Mouse (Mus musculus) stomach, embryonic 15.5 days (tissue): ENCODE data around the gene Dnah1. TPM values are rescaled to one million over a fixed set of nuclear protein-coding genes. Genes with fewer than 3 reads are reported as not detected.
A peak's percentile ranks its signal among the peaks of the same experiment; 100 is the strongest.

Experiments used
- ATAC-seq: fragments of 200-750 bp; cut with Nextera tagmentation; 2 replicates; pipeline ENCODE4 v1.8.0; 2017; ENCODE audit warnings: low read depth, moderate number of reproducible peaks, moderate TSS enrichment; ENCODE audit not compliant: insufficient read depth, low FRiP score
- H3K27ac ChIP-seq: fragments of 300-500 bp; sonication (generic); 2 replicates; pipeline ENCODE4 v1.5.1; 2015; ENCODE audit warnings: mild to moderate bottlenecking, inconsistent platforms
- H3K27me3 ChIP-seq: fragments of 300-500 bp; sonication (generic); replicated peaks from 2 replicates; pipeline ENCODE4 v1.6.1; 2015; ENCODE audit warnings: inconsistent platforms
- H3K36me3 ChIP-seq: fragments of 300-500 bp; sonication (generic); 2 replicates; pipeline ENCODE4 v1.6.1; 2015; ENCODE audit warnings: inconsistent platforms
- H3K4me1 ChIP-seq: fragments of 300-500 bp; sonication (generic); 2 replicates; pipeline ENCODE4 v1.6.1; 2015; ENCODE audit warnings: inconsistent platforms
- H3K4me2 ChIP-seq: fragments of 300-500 bp; sonication (generic); 2 replicates; pipeline ENCODE4 v1.6.1; 2015; ENCODE audit warnings: mild to moderate bottlenecking, inconsistent platforms
- H3K4me3 ChIP-seq: fragments of 300-500 bp; sonication (generic); replicated peaks from 2 replicates; pipeline ENCODE4 v1.5.1; 2015; ENCODE audit warnings: inconsistent platforms
- H3K9ac ChIP-seq: fragments of 300-500 bp; sonication (generic); 2 replicates; pipeline ENCODE4 v1.6.1; 2015; ENCODE audit warnings: inconsistent platforms
- H3K9me3 ChIP-seq: fragments of 300-500 bp; sonication (generic); 2 replicates; pipeline ENCODE4 v1.6.1; 2016; ENCODE audit warnings: inconsistent platforms
- WGBS: fragments of 180-500 bp; shearing (Covaris S2); methylation state at CpG from one replicate; pipeline ENCODE4 v1.1.7; 2015; 5-methylcytosine and 5-hydroxymethylcytosine counted together
- polyA plus RNA-seq: library from polyadenylated mRNA; unstranded; fragments of >200 nt; fragmentation: Nextera tagmentation; extraction: Ambion mirVana; gene quantifications from 2 replicates; pipeline ENCODE4 v1.2.1, GENCODE M21; 2015

Gene Dnah1
- polyA plus RNA-seq, 1 experiment from 2014 or later = 3.5 TPM

DNA sequence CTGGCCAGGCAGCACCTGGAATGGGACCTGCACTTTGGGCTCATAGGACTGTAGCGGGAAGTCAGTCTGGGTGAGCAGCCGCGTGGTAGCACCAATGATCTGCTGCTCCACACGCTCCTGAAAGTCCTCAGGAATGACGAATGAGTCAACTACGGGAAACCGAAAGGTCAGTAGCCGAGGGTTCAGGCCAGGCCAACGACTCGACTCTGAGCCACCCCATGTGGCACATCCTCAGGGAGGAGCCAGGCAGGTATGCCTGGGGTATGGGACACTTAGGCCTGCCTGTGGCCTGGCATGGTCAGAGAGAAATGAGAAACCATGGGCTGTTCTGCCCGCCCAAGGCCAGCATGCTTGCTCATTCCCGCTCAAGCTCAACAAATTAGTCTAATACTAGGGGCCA lies 7.1 kb downstream of the Dnah1 start:
- no peak overlapping the region for H3K9ac ChIP-seq
- no peak overlapping the region for H3K27ac ChIP-seq
- H3K9me3 ChIP-seq = no peaks in the 10 kb centered on the region
- 0 out of 2 replicates have a peak, but pooled peaks have one; percentile 14 for ATAC-seq
- no peak overlapping the region for H3K4me3 ChIP-seq
- no peaks in the 10 kb centered on the region for H3K4me1 ChIP-seq
- no peaks in the 10 kb centered on the region for H3K36me3 ChIP-seq
- H3K4me2 ChIP-seq = no peak overlapping the region
- WGBS = 59% methylated on average over 12 of the region's 12 CpGs
- no peaks in the 10 kb centered on the region for H3K27me3 ChIP-seq

DNA sequence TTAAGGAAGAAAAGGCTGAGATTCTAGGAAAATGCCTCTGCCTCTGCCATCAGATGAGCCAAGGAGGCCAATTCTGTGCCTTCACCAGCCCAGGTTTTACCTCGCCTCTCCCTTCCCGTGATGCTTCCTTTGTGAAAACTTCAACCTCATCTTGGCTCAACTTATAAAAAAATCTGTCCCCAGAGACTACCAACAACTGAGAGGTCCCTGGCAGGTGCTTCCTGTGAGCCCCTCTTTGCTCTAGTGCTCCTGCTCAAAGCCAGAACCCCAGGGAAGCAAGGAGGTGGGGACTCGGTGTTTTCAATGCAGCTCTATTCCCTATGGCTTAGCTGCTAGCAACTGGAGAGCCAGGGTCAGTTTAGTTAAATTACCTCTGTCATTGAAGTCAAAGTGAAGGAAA lies 10.5 kb downstream of the Dnah1 start:
- Histone ChIP-seq H3K9ac (no peak overlapping the region), H3K4me2 (no peak overlapping the region), H3K36me3 (no peaks in the 10 kb centered on the region), H3K27me3 (no peaks in the 10 kb centered on the region), H3K4me1 (no peaks in the 10 kb centered on the region), H3K4me3 (no peak overlapping the region), H3K27ac (no peak overlapping the region), H3K9me3 (no peaks in the 10 kb centered on the region)
- WGBS = 59% methylated on average over 3 of the region's 3 CpGs
- ATAC-seq = no peak

DNA sequence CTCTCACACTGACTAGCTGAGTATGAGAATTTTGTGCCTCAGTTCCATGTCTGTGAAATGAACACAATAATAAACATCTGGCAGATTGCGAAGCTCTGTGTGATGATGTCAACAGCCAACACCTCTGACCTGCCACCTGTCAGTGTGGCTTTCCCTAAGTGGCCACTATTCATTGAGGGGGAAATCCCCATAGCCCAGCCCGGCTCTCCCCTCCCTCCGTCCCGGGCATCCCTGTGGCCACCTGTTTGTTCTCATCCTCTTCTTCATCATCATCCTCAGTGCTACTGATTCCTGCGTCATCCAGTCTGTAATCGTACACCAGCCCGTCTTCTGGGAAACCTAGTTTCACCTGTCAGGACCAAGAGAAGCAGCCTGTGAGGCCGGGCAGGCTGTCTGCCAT lies 38.0 kb downstream of the Dnah1 start:
- H3K4me1 ChIP-seq = no peaks in the 10 kb centered on the region
- no peak overlapping the region for H3K9ac ChIP-seq
- no peaks in the 10 kb centered on the region for H3K36me3 ChIP-seq
- WGBS = 74% methylated on average over 8 of the region's 8 CpGs
- no peaks in the 10 kb centered on the region for H3K27me3 ChIP-seq
- no peak overlapping the region for H3K4me3 ChIP-seq
- H3K27ac ChIP-seq = no peak overlapping the region
- no peak overlapping the region for H3K4me2 ChIP-seq
- H3K9me3 ChIP-seq = no peaks in the 10 kb centered on the region
- no peak for ATAC-seq

DNA sequence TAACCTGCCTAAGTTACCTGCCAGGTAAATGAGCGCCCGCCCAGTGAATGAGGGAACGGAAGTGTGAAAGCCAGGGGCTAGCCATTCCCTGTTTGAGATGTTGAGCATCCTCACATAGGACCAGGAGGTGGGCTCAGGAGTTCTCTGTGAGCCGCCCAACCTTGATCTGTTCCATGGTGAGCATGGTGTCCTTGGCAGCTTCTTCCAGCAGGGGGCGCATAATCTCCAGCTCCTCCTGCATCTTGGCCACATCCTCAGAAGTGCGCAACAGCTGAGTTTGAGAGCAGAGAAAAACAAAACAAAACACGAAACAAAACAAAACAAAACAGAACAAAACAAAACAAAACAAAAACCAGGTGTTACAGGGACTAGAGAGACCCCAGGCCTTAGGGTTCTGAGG lies 51.5 kb downstream of the Dnah1 start:
- Histone ChIP-seq H3K27me3 (no peaks in the 10 kb centered on the region), H3K9ac (no peak overlapping the region), H3K4me3 (no peak overlapping the region), H3K27ac (no peak overlapping the region), H3K36me3 (no peaks in the 10 kb centered on the region), H3K9me3 (no peaks in the 10 kb centered on the region), H3K4me1 (peaks cover 4% of the 10 kb centered on the region; the same call in 1 of the 2 replicates), H3K4me2 (no peak overlapping the region)
- 19% methylated on average over 7 of the region's 7 CpGs for WGBS
- ATAC-seq = no peak

DNA sequence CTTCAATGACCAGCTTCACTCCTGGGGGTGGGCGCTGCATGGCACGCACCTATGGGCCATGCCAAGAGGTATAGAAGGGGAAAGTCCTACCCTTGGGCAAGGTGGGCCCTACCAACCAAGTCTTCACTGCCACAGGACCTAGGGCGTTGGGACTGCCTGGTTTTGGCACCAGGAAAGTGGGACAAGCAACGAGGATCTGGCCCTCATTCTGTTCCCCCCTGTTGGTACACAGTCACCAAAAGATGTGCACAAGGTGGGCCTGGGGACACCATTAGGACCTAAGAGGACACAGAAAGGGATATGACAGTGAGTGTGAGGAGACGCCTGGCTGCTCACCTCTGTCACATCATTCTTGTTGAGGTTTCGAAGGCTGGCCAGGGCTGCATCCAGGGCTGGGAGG lies 52.6 kb downstream of the Dnah1 start:
- no peaks in the 10 kb centered on the region for H3K36me3 ChIP-seq
- H3K4me3 ChIP-seq = no peak overlapping the region
- WGBS = 89% methylated on average over 6 of the region's 6 CpGs

DNA sequence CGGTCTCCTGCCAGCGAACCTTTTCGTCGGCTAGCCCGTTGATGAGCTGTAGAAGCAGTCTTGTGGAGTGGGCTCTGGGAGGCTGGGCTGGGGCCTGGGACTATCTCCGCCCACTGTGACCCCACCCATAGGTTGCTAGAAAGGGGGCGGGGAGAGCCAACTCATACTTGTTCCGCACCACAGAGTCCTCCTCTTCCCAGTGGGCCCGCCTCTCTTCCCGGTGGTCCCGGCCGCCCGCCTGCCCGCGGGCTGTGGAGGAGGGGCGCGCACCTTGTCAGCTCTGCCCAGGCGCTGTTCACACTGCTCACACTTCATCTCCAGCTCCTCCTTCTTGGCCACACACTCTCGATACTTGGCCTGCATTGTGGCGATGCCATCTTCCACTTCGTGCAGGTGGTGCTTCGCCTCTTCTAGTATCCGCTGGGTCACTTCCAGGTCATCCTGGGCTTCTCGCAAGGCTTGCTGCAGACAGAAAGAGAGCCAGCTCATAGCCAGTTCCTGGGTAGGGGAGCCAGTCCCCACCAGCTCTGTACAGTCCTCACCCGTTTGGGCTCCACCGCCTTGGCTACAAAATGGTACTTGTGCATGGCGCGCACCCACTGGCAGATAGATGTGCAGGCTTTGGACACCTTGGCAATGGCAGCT lies 54.1 kb downstream of the Dnah1 start:
- peak overlapping the region; percentile 67 for H3K4me2 ChIP-seq
- H3K27ac ChIP-seq = peak overlapping the region; percentile 11; the same call in 1 of the 2 replicates

More for the DNA sequence above, 52.6 kb downstream of the Dnah1 start:
- Histone ChIP-seq H3K9ac (no peak overlapping the region), H3K27me3 (no peaks in the 10 kb centered on the region), H3K27ac (no peak overlapping the region), H3K4me1 (peaks cover 4% of the 10 kb centered on the region; the same call in 1 of the 2 replicates), H3K4me2 (no peak overlapping the region), H3K9me3 (no peaks in the 10 kb centered on the region)
- no peak for ATAC-seq

DNA sequence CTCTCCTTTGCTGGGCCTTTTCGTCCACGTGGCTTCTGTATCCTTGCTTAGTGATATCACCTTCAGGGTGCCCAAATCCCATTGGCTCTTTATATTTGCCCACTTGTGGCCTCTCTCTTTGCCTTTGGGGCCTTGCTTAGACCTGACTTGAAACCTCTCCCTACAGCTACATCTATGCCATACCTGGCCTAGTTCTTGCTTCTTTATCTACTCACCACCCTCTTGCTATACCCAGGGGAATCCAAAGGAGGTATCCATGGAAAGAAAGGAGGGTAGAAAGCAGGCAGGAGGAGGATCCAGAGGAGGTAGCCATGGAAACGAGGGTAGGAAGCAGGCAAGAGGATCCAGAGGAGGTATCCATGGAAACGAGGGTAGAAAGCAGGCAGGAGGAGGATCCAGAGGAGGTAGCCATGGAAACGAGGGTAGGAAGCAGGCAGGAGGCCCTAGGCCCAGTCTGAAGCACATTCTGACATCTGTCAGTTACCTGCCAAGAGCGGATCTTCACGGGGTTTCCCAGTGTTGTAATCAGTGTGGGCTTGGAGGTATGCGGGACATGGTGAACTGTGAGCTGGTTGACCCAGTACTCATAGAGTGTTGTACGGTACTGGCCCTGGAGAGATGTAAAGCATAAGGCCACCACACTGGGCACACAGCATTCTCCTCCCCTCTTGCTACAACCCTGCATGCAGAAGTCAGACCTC lies 55.2 kb downstream of the Dnah1 start:
- H3K36me3 ChIP-seq = no peaks in the 10 kb centered on the region
- H3K27ac ChIP-seq = no peak overlapping the region
- no peaks in the 10 kb centered on the region for H3K9me3 ChIP-seq
- H3K9ac ChIP-seq = no peak overlapping the region
- H3K4me2 ChIP-seq = peak overlapping the region; percentile 67
- no peak overlapping the region for H3K4me3 ChIP-seq
- no peaks in the 10 kb centered on the region for H3K27me3 ChIP-seq
- WGBS = 68% methylated on average over 9 of the region's 9 CpGs
- no peak for ATAC-seq
- peaks cover 4% of the 10 kb centered on the region; the same call in 1 of the 2 replicates for H3K4me1 ChIP-seq

More for the DNA sequence above, 54.1 kb downstream of the Dnah1 start:
- H3K4me3 ChIP-seq = peak overlapping the region; percentile 38
- H3K4me1 ChIP-seq = peaks cover 4% of the 10 kb centered on the region; the same call in 1 of the 2 replicates
- 15% methylated on average over 26 of the region's 28 CpGs for WGBS
- H3K27me3 ChIP-seq = no peaks in the 10 kb centered on the region
- H3K9ac ChIP-seq = 0 out of 2 replicates have a peak overlapping the region, but pooled peaks have one; percentile 17
- no peaks in the 10 kb centered on the region for H3K9me3 ChIP-seq
- peak; percentile 83 for ATAC-seq
- H3K36me3 ChIP-seq = no peaks in the 10 kb centered on the region

DNA sequence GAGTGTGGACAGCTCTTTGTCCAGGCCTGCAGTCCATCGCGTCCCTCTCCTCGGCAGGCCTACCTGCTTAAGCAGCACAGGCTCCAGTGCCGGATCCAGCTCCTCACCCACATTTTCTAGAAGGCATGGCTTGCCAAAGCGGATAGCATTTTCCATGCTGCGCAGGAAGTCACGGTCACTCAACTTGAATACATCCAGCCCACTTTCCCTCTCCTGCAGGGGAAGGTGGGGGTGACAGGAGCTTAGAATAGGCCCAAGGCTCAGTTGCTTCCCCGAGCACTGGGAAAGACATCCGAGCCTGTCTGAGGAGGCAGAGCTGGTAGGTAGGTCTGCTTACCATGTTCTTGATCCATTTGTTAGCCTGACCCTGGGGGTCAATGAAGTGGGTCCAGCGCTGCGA lies 56.0 kb downstream of the Dnah1 start:
- no peak for ATAC-seq
- Histone ChIP-seq H3K4me2 (no peak overlapping the region), H3K27me3 (no peaks in the 10 kb centered on the region), H3K36me3 (no peaks in the 10 kb centered on the region), H3K9ac (no peak overlapping the region), H3K4me1 (peaks cover 4% of the 10 kb centered on the region; the same call in 1 of the 2 replicates), H3K9me3 (no peaks in the 10 kb centered on the region), H3K4me3 (no peak overlapping the region), H3K27ac (no peak overlapping the region)
- WGBS = 81% methylated on average over 11 of the region's 11 CpGs

DNA sequence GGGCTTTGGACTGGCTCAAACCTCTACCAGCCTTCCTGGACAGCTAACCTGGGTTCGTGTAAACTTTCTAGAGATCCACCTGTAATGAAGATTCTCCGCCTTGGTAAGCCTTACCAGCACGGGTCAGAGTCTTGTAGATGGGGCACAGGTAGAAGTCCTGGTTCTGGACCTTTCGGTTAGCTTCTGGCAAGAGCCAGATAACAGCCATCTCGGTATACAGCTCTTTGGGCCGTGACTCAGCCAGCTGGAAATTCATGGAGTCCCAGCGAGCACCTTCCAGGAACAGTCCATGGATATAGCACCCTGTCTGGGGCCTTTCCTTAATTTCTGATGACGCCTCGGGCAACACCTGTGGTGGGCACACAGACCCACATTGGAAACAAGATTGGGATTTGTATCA lies 62.8 kb downstream of the Dnah1 start:
- H3K4me3 ChIP-seq = no peak overlapping the region
- ATAC-seq = peak; percentile 32; the same call in 1 of the 2 replicates
- no peak overlapping the region for H3K27ac ChIP-seq
- H3K36me3 ChIP-seq = peaks cover 54% of the 10 kb centered on the region
- no peak overlapping the region for H3K9ac ChIP-seq
- no peak overlapping the region for H3K4me2 ChIP-seq
- H3K27me3 ChIP-seq = no peaks in the 10 kb centered on the region
- no peaks in the 10 kb centered on the region for H3K4me1 ChIP-seq
- WGBS = 88% methylated on average over 9 of the region's 9 CpGs
- no peaks in the 10 kb centered on the region for H3K9me3 ChIP-seq

DNA sequence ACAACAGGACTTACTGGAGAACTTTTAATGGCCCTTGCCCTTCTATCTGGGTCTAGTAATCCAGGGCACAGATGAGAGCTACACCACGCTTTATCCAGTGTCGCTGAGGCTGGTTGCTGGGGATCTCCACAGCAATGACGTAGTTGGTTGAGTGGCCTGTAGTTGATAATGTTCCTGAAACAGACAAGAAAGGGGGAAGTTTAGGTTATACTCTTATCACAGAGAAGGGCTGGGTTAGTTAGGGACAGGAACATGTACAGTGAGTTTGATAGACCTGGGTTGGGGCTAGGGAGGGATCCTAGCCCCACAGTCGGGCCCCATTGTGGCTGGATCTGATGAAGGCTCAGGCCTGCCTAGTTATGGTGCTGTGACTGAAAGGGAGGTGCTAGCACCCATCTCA lies 63.3 kb downstream of the Dnah1 start:
- no peak overlapping the region for H3K4me3 ChIP-seq
- H3K36me3 ChIP-seq = peaks cover 59% of the 10 kb centered on the region
- 94% methylated on average over 4 of the region's 4 CpGs for WGBS
- H3K9ac ChIP-seq = no peak overlapping the region
- no peaks in the 10 kb centered on the region for H3K4me1 ChIP-seq
- no peak overlapping the region for H3K27ac ChIP-seq
- H3K4me2 ChIP-seq = no peak overlapping the region
- H3K9me3 ChIP-seq = no peaks in the 10 kb centered on the region
- peak; percentile 81 for ATAC-seq
- H3K27me3 ChIP-seq = no peaks in the 10 kb centered on the region

DNA sequence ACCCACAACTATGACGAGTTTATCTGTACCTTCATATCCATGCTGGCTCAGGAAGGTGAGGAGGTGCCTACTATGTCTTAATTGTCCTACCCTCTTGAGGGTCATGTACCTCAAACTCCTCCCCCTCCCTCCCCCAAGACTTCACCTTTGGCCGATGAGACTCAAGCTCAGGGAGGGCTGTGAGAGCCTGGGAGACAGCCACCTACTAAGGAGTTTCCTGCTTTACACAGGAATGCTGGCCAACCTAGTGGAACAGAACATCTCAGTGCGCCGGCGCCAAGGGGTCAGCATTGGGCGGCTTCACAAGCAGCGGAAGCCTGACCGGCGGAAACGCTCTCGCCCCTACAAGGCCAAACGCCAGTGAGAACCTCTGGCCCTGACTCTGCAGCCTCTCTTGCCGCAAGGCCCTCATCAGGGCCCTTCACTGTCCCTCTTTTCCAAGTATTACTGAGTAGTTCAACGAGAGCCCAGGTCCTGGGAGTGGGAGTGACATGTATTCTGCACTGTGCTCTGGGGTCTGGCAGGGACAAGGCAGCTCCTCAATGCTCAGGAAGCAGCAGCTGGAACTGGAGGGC lies 65.1 kb downstream of the Dnah1 start:
- H3K4me2 ChIP-seq = no peak overlapping the region
- no peaks in the 10 kb centered on the region for H3K9me3 ChIP-seq
- no peaks in the 10 kb centered on the region for H3K27me3 ChIP-seq
- 92% methylated on average over 14 of the region's 14 CpGs for WGBS
- H3K4me3 ChIP-seq = no peak overlapping the region
- H3K27ac ChIP-seq = no peak overlapping the region
- H3K9ac ChIP-seq = no peak overlapping the region
- H3K4me1 ChIP-seq = no peaks in the 10 kb centered on the region
- H3K36me3 ChIP-seq = peaks cover 77% of the 10 kb centered on the region
- no peak for ATAC-seq

DNA sequence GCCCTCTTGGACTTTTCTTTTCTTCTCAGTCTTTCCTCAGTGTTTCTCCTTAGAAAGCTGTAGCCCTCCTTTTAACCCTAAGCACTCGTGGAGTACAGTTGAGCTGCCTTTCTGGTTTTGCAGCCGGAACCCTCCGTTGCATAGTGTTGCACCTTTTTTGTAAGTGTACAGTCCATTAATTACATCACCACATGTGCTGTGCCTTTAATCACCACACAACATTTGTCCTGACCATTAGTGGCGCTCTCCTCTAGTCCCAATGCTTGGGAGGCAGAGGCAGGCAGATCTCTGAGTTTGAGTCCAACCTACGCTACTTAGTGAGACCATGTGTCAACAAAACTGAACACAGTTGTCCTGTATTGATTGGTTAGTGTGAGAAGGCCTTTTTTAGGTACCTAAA lies 71.6 kb downstream of the Dnah1 start:
- H3K36me3 ChIP-seq = peaks cover 43% of the 10 kb centered on the region
- peaks cover 10% of the 10 kb centered on the region for H3K4me1 ChIP-seq
- ATAC-seq = no peak
- H3K9me3 ChIP-seq = no peaks in the 10 kb centered on the region
- H3K4me3 ChIP-seq = peak overlapping the region; percentile 100
- WGBS = 79% methylated on average over 5 of the region's 5 CpGs
- peak overlapping the region; percentile 99 for H3K9ac ChIP-seq
- H3K27me3 ChIP-seq = no peaks in the 10 kb centered on the region
- peak overlapping the region; percentile 78 for H3K4me2 ChIP-seq
- H3K27ac ChIP-seq = no peak overlapping the region
